Mouse (Mus musculus): ENCODE results near the gene Fras1. TPM values are rescaled to one million over a fixed set of nuclear protein-coding genes. Genes with fewer than 3 reads are reported as not detected.
A peak's percentile ranks its signal among the peaks of the same experiment; 100 is the strongest.

Fras1 gene
- polyA plus RNA-seq, 1 experiment, result not detected

DNA sequence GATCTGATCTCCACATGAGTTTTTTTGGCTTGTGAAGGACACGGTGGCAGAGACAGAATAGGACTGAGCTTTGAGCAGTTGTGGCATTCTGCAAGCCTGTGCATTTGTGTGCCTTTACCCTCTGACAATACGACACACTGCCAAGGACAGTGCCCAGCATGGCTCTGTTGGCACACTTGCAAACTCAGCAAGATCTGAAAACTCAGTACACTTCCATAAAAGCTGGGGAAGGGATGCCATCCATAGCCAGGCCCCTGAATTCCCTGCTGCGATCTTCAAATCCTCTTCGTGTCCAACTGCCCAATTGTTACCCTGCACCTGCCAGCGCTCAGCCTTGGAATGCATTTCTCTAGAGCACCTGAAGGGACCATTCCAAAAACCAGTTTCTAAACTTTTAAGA, 411.3 kb downstream of the Fras1 start:
- no peaks in the 10 kb centered on the region for H3K4me1 ChIP-seq (ENCODE audit: control insufficient read depth, insufficient read depth, low read length)
- no peak for TF ChIP-seq CTCF (IDR thresholded peaks at IDR 0.05; ENCODE audit: low read depth, low read length)
- TF ChIP-seq POLR2A (IDR thresholded peaks at IDR 0.05; ENCODE audit: borderline replicate concordance, low read depth, low read length), result no peak
- H3K27ac ChIP-seq (ENCODE audit: insufficient read depth, low read depth, low read length), result no peak overlapping the region
- no peak overlapping the region for H3K4me3 ChIP-seq (ENCODE audit: insufficient read depth, low read length)

DNA sequence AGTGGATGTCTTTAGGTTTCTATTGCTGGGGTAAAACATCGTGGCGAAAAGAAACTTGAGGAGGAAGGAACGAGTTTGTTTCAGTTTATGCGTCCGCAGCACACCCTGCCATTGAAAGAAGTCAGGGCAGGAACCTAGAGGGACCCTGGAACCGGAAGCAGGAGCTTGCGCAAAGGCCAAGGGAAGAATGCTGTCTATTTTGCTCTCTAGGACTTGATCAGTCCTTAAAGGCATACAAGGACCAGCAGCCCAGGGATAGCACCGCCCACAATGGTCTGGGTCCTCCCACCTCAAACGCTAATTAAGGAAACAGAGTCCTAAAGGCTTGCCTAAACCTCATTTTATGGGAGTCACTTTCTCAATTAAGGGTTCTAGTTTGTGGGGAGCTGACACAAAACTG, 418.7 kb downstream of the Fras1 start:
- H3K27ac ChIP-seq (ENCODE audit: insufficient read depth, low read depth, low read length), result peak overlapping the region; percentile 71
- peaks cover 17% of the 10 kb centered on the region for H3K4me1 ChIP-seq (ENCODE audit: control insufficient read depth, insufficient read depth, low read length)
- TF ChIP-seq POLR2A (IDR thresholded peaks at IDR 0.05; ENCODE audit: borderline replicate concordance, low read depth, low read length) (0 out of 2 replicates have a peak, but pooled peaks have one; percentile 25), CTCF (IDR thresholded peaks at IDR 0.05; ENCODE audit: low read depth, low read length) (no peak)
- H3K4me3 ChIP-seq (ENCODE audit: insufficient read depth, low read length), result peak overlapping the region; percentile 93

DNA sequence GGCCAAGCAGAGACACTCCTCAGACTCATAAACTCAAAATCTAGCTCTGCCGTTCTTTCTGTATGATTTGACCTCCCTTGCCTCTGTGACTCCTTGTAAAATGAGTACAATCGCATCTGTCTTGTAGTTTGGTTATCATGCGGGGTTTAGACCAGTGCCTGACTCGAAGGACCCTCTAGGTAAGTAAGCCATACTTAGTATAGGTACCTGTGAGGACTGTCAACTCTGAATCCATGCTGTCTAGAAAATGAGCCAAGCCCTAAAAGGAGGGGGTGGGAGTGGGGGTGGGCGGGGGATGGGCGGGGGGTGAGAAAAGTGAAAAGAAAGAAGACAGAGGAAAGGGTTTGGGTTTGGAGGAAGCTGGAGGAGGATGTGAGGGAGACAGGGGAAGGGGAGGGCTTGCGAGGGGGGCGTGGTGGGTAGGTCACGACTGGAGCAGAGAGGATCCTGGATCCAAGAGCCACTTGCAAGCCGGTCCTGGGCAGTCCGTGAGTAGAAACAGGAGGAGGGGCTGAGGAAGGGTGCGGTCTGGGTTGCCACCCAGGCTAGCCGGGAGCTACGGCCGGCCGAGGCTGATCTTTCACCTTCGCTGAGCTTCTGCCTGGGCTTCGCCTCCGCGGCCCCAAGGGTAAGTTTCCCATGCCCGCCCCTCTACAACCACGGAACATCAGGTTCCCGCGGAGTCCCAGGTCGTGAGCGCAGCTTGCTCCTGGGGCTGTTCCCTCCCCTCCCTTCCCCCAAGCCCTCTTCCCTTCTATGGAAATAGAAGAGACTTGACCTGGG, 419.4 kb downstream of the Fras1 start, which contains the start of gene Anxa3:
Gene Anxa3, plus strand, starts transcription at position 404 of the 783 bp plus-strand sequence.
- no peak for TF ChIP-seq CTCF (IDR thresholded peaks at IDR 0.05; ENCODE audit: low read depth, low read length)
- no peak for TF ChIP-seq POLR2A (IDR thresholded peaks at IDR 0.05; ENCODE audit: borderline replicate concordance, low read depth, low read length)
- Histone ChIP-seq H3K4me3 (ENCODE audit: insufficient read depth, low read length) (peak within 1 kb of the TSS; percentile 93), H3K27ac (ENCODE audit: insufficient read depth, low read depth, low read length) (peak within 1 kb of the TSS; percentile 71), H3K4me1 (ENCODE audit: control insufficient read depth, insufficient read depth, low read length) (peaks cover 17% of the 10 kb centered on the region)

DNA sequence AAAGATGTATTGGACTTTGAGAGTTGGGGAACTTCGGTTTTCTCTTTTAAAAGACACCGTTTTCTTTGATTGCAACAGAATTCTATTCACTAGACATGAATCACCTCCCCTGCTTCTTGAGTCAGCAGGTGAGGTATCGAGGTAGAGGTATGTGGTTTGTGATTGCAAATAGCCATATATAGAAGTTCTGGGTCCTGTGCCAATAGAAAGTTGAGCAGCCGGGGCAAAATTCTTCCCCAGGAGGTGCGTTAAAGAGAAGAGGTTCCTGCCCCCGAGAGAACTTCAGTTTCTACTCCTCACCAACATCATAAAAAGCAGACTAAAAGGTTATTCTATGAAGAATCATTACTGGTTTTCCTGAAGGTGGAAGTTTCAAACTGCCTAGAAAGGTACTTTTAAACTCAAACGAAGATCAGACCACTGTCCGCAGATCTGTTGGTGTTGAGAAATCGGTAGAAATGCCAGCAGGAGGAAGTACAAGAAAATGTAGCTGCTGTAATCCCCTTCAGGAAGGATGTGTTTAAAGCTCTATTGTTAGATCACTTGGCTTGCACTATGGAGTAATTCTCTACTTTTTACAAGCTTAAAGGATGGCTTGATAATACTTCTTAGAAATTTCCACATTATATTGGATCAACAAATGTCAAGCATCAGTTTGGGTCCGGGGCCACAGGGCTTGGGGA, 420.3 kb downstream of the Fras1 start:
- peaks cover 17% of the 10 kb centered on the region for H3K4me1 ChIP-seq (ENCODE audit: control insufficient read depth, insufficient read depth, low read length)
- TF ChIP-seq CTCF (IDR thresholded peaks at IDR 0.05; ENCODE audit: low read depth, low read length) (no peak), POLR2A (IDR thresholded peaks at IDR 0.05; ENCODE audit: borderline replicate concordance, low read depth, low read length) (no peak)
- peak overlapping the region; percentile 93 for H3K4me3 ChIP-seq (ENCODE audit: insufficient read depth, low read length)
- H3K27ac ChIP-seq (ENCODE audit: insufficient read depth, low read depth, low read length), result peak overlapping the region; percentile 71

DNA sequence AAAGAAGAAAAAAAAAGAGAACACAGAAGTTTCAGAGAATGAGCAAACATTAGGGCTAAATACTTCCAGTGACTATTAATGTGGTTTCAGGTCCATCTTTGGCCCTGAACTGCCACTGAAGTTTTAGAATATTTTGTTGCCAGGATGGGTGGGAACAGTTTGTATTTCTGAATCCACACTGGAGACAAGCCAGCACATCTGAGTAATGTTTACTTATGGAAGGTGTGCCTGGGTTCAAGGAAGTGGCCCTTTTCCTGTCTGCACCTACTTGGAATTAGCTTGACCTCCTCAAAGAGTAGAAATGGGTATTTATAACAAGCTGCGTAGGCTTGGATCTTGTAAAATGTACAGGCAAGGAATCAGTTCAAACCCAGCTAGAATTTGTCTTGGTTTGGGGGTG, 422.0 kb downstream of the Fras1 start:
- TF ChIP-seq POLR2A (IDR thresholded peaks at IDR 0.05; ENCODE audit: borderline replicate concordance, low read depth, low read length) (no peak), CTCF (IDR thresholded peaks at IDR 0.05; ENCODE audit: low read depth, low read length) (no peak)
- Histone ChIP-seq H3K4me1 (ENCODE audit: control insufficient read depth, insufficient read depth, low read length) (peaks cover 22% of the 10 kb centered on the region), H3K27ac (ENCODE audit: insufficient read depth, low read depth, low read length) (no peak overlapping the region), H3K4me3 (ENCODE audit: insufficient read depth, low read length) (no peak overlapping the region)

DNA sequence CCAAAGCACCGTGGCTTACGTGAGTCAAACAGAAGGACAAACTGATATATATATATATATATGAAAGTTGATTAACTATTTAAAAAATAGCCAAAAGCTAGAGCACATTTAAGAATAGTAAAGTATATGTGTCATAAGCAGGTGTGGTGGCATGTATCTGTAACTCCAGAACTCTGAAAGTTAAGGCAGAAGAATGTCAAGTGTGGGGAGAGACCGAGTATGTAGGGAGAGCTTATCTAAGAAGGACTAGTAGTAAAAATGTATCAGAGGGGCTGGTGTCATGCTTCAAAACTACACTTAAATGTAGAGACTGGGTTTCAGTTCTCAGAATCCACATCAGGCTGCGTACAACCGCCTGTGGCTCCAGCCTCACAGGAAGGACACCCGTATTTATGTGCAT, 423.7 kb downstream of the Fras1 start:
- H3K4me1 ChIP-seq (ENCODE audit: control insufficient read depth, insufficient read depth, low read length), result peaks cover 34% of the 10 kb centered on the region
- no peak overlapping the region for H3K4me3 ChIP-seq (ENCODE audit: insufficient read depth, low read length)
- TF ChIP-seq POLR2A (IDR thresholded peaks at IDR 0.05; ENCODE audit: borderline replicate concordance, low read depth, low read length) (no peak), CTCF (IDR thresholded peaks at IDR 0.05; ENCODE audit: low read depth, low read length) (no peak)
- H3K27ac ChIP-seq (ENCODE audit: insufficient read depth, low read depth, low read length), result no peak overlapping the region

DNA sequence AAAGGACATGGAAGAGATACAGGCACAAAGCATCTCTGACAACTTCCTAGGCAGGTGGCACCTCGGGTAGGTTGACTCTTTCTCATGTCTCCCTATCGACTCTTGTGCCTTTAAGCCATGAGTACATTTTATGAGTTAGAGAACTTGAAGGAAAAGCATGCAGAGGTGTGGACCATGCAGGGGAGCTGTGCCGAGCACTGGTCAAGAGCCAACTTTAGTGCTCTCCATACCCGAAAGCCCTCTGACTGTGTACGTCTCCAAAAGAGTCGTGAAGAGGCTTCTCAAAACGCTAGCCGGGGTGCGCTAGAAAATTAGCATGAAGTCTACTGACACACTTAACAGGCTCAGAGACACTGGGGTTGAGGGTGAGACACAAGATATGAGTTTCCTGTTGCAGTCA, 425.4 kb downstream of the Fras1 start:
- no peak for TF ChIP-seq POLR2A (IDR thresholded peaks at IDR 0.05; ENCODE audit: borderline replicate concordance, low read depth, low read length)
- Histone ChIP-seq H3K4me1 (ENCODE audit: control insufficient read depth, insufficient read depth, low read length) (peaks cover 46% of the 10 kb centered on the region), H3K27ac (ENCODE audit: insufficient read depth, low read depth, low read length) (no peak overlapping the region), H3K4me3 (ENCODE audit: insufficient read depth, low read length) (no peak overlapping the region)

DNA sequence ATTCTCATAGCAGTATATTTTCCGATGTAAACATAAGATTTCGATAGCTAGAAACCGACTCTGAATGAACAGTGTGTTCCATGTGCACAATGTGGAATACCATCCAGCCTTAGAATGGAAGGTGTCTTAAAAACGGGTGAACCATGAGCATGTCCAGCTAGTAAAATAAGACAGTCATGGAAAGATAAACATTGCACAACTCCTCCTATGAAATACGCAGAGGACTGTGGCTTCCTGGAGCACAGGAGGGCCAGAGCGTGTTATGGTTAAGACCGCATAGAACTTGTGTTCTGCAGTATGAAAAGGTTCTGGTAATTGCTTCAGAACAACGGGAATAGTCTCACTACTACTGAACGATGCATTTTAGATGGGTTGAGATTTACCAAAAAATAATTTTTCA, 426.2 kb downstream of the Fras1 start:
- TF ChIP-seq CTCF (IDR thresholded peaks at IDR 0.05; ENCODE audit: low read depth, low read length) (no peak), POLR2A (IDR thresholded peaks at IDR 0.05; ENCODE audit: borderline replicate concordance, low read depth, low read length) (no peak)
- peaks cover 53% of the 10 kb centered on the region for H3K4me1 ChIP-seq (ENCODE audit: control insufficient read depth, insufficient read depth, low read length)
- no peak overlapping the region for H3K27ac ChIP-seq (ENCODE audit: insufficient read depth, low read depth, low read length)
- no peak overlapping the region for H3K4me3 ChIP-seq (ENCODE audit: insufficient read depth, low read length)

DNA sequence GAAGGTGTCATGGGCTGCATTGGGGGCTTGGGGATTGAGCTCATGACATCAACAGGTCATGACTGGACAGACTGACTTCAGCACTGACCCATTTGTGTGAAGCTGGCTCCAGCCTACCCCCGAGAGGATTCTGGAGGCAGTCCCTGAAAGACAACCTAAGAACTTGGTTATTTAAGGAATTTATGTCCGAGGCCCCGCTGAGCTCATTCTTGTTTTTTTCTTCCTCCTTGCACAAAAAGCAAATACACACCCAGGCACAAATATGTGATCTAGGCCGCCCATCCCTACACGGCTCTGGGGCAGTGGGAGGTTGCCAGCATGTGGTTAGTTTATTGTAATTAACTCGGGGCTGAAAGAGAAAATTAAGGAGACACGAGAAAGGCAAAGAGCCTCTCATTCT, 428.4 kb downstream of the Fras1 start:
- Histone ChIP-seq H3K4me3 (ENCODE audit: insufficient read depth, low read length) (no peak overlapping the region), H3K27ac (ENCODE audit: insufficient read depth, low read depth, low read length) (no peak overlapping the region), H3K4me1 (ENCODE audit: control insufficient read depth, insufficient read depth, low read length) (peaks cover 61% of the 10 kb centered on the region)
- no peak for TF ChIP-seq POLR2A (IDR thresholded peaks at IDR 0.05; ENCODE audit: borderline replicate concordance, low read depth, low read length)

DNA sequence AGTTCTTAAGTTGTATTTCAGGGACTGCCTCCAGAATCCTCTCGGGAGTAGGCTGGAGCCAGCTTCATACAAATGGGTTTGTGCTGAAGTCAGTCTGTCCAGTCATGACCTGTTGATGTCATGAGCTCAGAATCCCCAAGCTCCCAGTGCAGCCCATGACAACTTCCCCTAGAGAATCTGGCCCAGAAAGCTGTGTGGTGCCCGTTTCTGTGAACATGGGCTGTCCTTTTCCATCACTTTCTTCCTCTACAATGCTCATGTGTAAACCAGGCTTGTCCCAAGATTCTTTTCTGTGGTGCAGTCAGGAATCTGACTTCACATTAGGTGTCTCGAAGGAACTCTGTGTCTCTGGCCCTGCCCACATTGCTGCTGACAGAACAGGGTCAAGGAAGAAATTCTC, 429.3 kb downstream of the Fras1 start:
- peaks cover 69% of the 10 kb centered on the region for H3K4me1 ChIP-seq (ENCODE audit: control insufficient read depth, insufficient read depth, low read length)
- no peak overlapping the region for H3K4me3 ChIP-seq (ENCODE audit: insufficient read depth, low read length)
- TF ChIP-seq CTCF (IDR thresholded peaks at IDR 0.05; ENCODE audit: low read depth, low read length) (no peak), POLR2A (IDR thresholded peaks at IDR 0.05; ENCODE audit: borderline replicate concordance, low read depth, low read length) (no peak)
- H3K27ac ChIP-seq (ENCODE audit: insufficient read depth, low read depth, low read length), result peak overlapping the region; percentile 51
